Mouse (Mus musculus): Measurements from ENCODE around the gene Was. TPM values are rescaled to one million over a fixed set of nuclear protein-coding genes. Genes with fewer than 3 reads are reported as not detected.
"Not testable (repeated sequence)": the region's sequence is repeated elsewhere in the genome, so short reads cannot be mapped to it uniquely, and the experiment has no call there.

Was gene
- polyA plus RNA-seq, 1 experiment from 2014 or later = 0.24 TPM

- ATAC-seq (ENCODE audit: low read depth) = no peak
- no peak overlapping the region for H3K27ac ChIP-seq (replicated peaks)
- 57% methylated on average over 4 of the region's 4 CpGs for WGBS
Measured at GRCm38 (mm10) chrX:8099435-8099834, 9.1 kb upstream of the Was start.

GRCm38 (mm10) chrX:8096787-8097242 lies 6.5 kb upstream of the Was start:
- 14% methylated on average over 19 of the region's 19 CpGs for WGBS
- H3K4me3 ChIP-seq = peak overlapping the region; percentile 22
- H3K4me1 ChIP-seq (replicated peaks) = peaks cover 5% of the 10 kb centered on the region; the same call in 1 of the 2 replicates
- H3K9me3 ChIP-seq = no peaks in the 10 kb centered on the region
- 0 out of 2 replicates have a peak overlapping the region, but pooled peaks have one; percentile 34 for H3K9ac ChIP-seq
- no peaks in the 10 kb centered on the region for H3K27me3 ChIP-seq
- no peaks in the 10 kb centered on the region for H3K36me3 ChIP-seq
- 0 out of 2 replicates have a peak overlapping the region, but pooled peaks have one; percentile 42 for H3K27ac ChIP-seq (replicated peaks)
- peak; percentile 94 for ATAC-seq (ENCODE audit: low read depth)
- H3K4me2 ChIP-seq = peak overlapping the region; percentile 49

More at GRCm38 (mm10) chrX:8099435-8099834, 9.1 kb upstream of the Was start:
- no peaks in the 10 kb centered on the region for H3K9me3 ChIP-seq
- H3K9ac ChIP-seq = no peak overlapping the region
- no peak overlapping the region for H3K4me3 ChIP-seq
- H3K27me3 ChIP-seq = no peaks in the 10 kb centered on the region
- no peaks in the 10 kb centered on the region for H3K36me3 ChIP-seq
- peaks cover 5% of the 10 kb centered on the region; the same call in 1 of the 2 replicates for H3K4me1 ChIP-seq (replicated peaks)
- no peak overlapping the region for H3K4me2 ChIP-seq

- H3K9me3 ChIP-seq; H3K4me1 ChIP-seq (replicated peaks); H3K36me3 ChIP-seq; H3K27me3 ChIP-seq: not testable (repeated sequence)
- ATAC-seq (ENCODE audit: low read depth) = peak; percentile 89
- Histone ChIP-seq H3K4me3 (peak overlapping the region; percentile 27), H3K4me2 (peak overlapping the region; percentile 51), H3K27ac (replicated peaks) (0 out of 2 replicates have a peak overlapping the region, but pooled peaks have one; percentile 46), H3K9ac (peak overlapping the region; percentile 31; the same call in 1 of the 2 replicates)
- WGBS = 11% methylated on average over 20 of the region's 48 CpGs
Measured at GRCm38 (mm10) chrX:8096068-8096786, 5.9 kb upstream of the Was start.

GRCm38 (mm10) chrX:8095546-8095945 lies 5.2 kb upstream of the Was start:
- Histone ChIP-seq H3K4me3 (peak overlapping the region; percentile 27), H3K27ac (replicated peaks) (0 out of 2 replicates have a peak overlapping the region, but pooled peaks have one; percentile 46), H3K4me2 (peak overlapping the region; percentile 51), H3K9me3 (no peaks in the 10 kb centered on the region), H3K9ac (0 out of 2 replicates have a peak overlapping the region, but pooled peaks have one; percentile 31), H3K4me1 (replicated peaks) (peaks cover 2% of the 10 kb centered on the region; the same call in 1 of the 2 replicates), H3K27me3 (no peaks in the 10 kb centered on the region), H3K36me3 (no peaks in the 10 kb centered on the region)
- 91% methylated on average over 10 of the region's 10 CpGs for WGBS
- ATAC-seq (ENCODE audit: low read depth) = no peak

DNA sequence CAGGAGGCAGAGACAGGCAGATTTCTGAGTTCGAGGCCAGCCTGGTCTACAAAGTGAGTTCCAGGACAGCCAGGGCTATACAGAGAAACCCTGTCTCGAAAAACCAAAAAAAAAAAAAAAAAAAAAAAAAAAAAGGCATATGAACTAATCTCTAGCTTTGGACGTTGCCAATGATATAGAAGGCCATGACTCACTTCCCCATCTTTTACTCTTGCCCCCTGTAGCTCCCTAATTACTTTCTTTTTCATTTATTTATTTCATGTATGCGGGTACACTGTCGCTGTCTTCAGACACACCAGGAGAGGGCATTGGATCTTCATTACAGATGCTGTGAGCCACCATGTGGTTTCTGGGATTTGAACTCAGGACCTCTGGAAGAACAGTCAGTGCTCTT lies 653 bp upstream of the Was start:
- H3K27ac ChIP-seq (replicated peaks); H3K4me3 ChIP-seq; H3K27me3 ChIP-seq; H3K4me2 ChIP-seq; H3K9ac ChIP-seq; H3K36me3 ChIP-seq; ATAC-seq (ENCODE audit: low read depth); H3K9me3 ChIP-seq; H3K4me1 ChIP-seq (replicated peaks): not testable (repeated sequence)
- 83% methylated on average over 4 of the region's 5 CpGs for WGBS

- Histone ChIP-seq H3K4me2 (no peak overlapping the region), H3K9me3 (no peaks in the 10 kb centered on the region), H3K27me3 (no peaks in the 10 kb centered on the region), H3K4me3 (no peak overlapping the region), H3K27ac (replicated peaks) (no peak overlapping the region), H3K4me1 (replicated peaks) (no peaks in the 10 kb centered on the region), H3K9ac (no peak overlapping the region), H3K36me3 (no peaks in the 10 kb centered on the region)
- 85% methylated on average over 3 of the region's 3 CpGs for WGBS
- no peak for ATAC-seq (ENCODE audit: low read depth)
Measured at GRCm38 (mm10) chrX:8089746-8090145, 552 bp downstream of the Was start.

- ATAC-seq (ENCODE audit: low read depth) = no peak
- Histone ChIP-seq H3K36me3 (no peaks in the 10 kb centered on the region), H3K27ac (replicated peaks) (no peak overlapping the region), H3K27me3 (no peaks in the 10 kb centered on the region), H3K9me3 (no peaks in the 10 kb centered on the region), H3K9ac (no peak overlapping the region), H3K4me3 (no peak overlapping the region), H3K4me2 (no peak overlapping the region), H3K4me1 (replicated peaks) (no peaks in the 10 kb centered on the region)
- WGBS = 85% methylated on average over 7 of the region's 8 CpGs
Measured at GRCm38 (mm10) chrX:8085611-8086010, 4.7 kb downstream of the Was start.

GRCm38 (mm10) chrX:8084771-8085259 lies 5.5 kb downstream of the Was start:
- no peak overlapping the region for H3K9ac ChIP-seq
- no peak for ATAC-seq (ENCODE audit: low read depth)
- H3K4me2 ChIP-seq = no peak overlapping the region
- H3K4me3 ChIP-seq = no peak overlapping the region
- H3K36me3 ChIP-seq = no peaks in the 10 kb centered on the region
- no peaks in the 10 kb centered on the region for H3K27me3 ChIP-seq
- no peaks in the 10 kb centered on the region for H3K9me3 ChIP-seq
- no peaks in the 10 kb centered on the region for H3K4me1 ChIP-seq (replicated peaks)
- WGBS = 85% methylated on average over 6 of the region's 6 CpGs
- H3K27ac ChIP-seq (replicated peaks) = no peak overlapping the region

- peak overlapping the region; percentile 56 for H3K4me3 ChIP-seq
- H3K4me2 ChIP-seq = peak overlapping the region; percentile 59
- H3K9ac ChIP-seq = peak overlapping the region; percentile 69
- H3K4me1 ChIP-seq (replicated peaks) = peaks cover 13% of the 10 kb centered on the region; the same call in 1 of the 2 replicates
- H3K9me3 ChIP-seq = no peaks in the 10 kb centered on the region
- peak overlapping the region; percentile 84 for H3K27ac ChIP-seq (replicated peaks)
- no peak; the same call in 1 of the 2 replicates for ATAC-seq (ENCODE audit: low read depth)
- 28% methylated on average over 3 of the region's 3 CpGs for WGBS
- peaks cover 9% of the 10 kb centered on the region; the same call in 1 of the 2 replicates for H3K36me3 ChIP-seq
- no peaks in the 10 kb centered on the region for H3K27me3 ChIP-seq
Measured at GRCm38 (mm10) chrX:8075104-8075503, 15.2 kb downstream of the Was start.

- Histone ChIP-seq H3K27ac (replicated peaks) (peak within 1 kb of the TSS; percentile 87), H3K4me1 (replicated peaks) (peaks cover 13% of the 10 kb centered on the region; the same call in 1 of the 2 replicates), H3K4me3 (peak within 1 kb of the TSS; percentile 56), H3K4me2 (peak within 1 kb of the TSS; percentile 59), H3K9me3 (no peaks in the 10 kb centered on the region), H3K27me3 (no peaks in the 10 kb centered on the region), H3K36me3 (peaks cover 11% of the 10 kb centered on the region; the same call in 1 of the 2 replicates), H3K9ac (peak within 1 kb of the TSS; percentile 72)
- 22% methylated on average over 35 of the region's 46 CpGs for WGBS
- peak; percentile 98 for ATAC-seq (ENCODE audit: low read depth)
Measured at GRCm38 (mm10) chrX:8074430-8075014, 15.8 kb downstream of the Was start, which contains the start of gene Suv39h1. Gene Suv39h1 (minus strand): TSS chrX:8074760.

- H3K9me3 ChIP-seq = no peaks in the 10 kb centered on the region
- H3K4me1 ChIP-seq (replicated peaks) = peaks cover 13% of the 10 kb centered on the region; the same call in 1 of the 2 replicates
- WGBS = 22% methylated on average over 42 of the region's 64 CpGs
- peak; percentile 16; the same call in 1 of the 2 replicates for ATAC-seq (ENCODE audit: low read depth)
- no peaks in the 10 kb centered on the region for H3K27me3 ChIP-seq
- peaks cover 14% of the 10 kb centered on the region; the same call in 1 of the 2 replicates for H3K36me3 ChIP-seq
- H3K4me2 ChIP-seq = peak overlapping the region; percentile 59
- peak overlapping the region; percentile 72 for H3K9ac ChIP-seq
- peak overlapping the region; percentile 56 for H3K4me3 ChIP-seq
- H3K27ac ChIP-seq (replicated peaks) = peak overlapping the region; percentile 87
Measured at GRCm38 (mm10) chrX:8073881-8074429, 16.3 kb downstream of the Was start.

All from neural tube, embryonic 13.5 days (tissue).